Mouse (Mus musculus) erythroblast, embryonic 14.5 days (primary cell): ENCODE results near the gene Dkk3. TPM values are rescaled to one million over a fixed set of nuclear protein-coding genes. Genes with fewer than 3 reads are reported as not detected.

Experiments
- H3K27me3 ChIP-seq: 2 replicates; pipeline ENCODE4 v1.6.1; 2012; ENCODE audit warnings: inconsistent platforms; ENCODE audit not compliant: control insufficient read depth
- H3K36me3 ChIP-seq: 2 replicates; pipeline ENCODE4 v1.6.1; 2012; ENCODE audit warnings: mild to moderate bottlenecking, inconsistent platforms; ENCODE audit not compliant: control insufficient read depth
- H3K4me1 ChIP-seq: 2 replicates; pipeline ENCODE4 v1.6.1; 2012; ENCODE audit warnings: inconsistent platforms; ENCODE audit not compliant: control insufficient read depth
- H3K4me3 ChIP-seq: replicated peaks from 2 replicates; pipeline ENCODE3; 2012; ENCODE audit warnings: moderate library complexity, mild to moderate bottlenecking, inconsistent platforms
- H3K9me3 ChIP-seq: 2 replicates; pipeline ENCODE4 v1.6.1; 2012; ENCODE audit warnings: low read length, inconsistent platforms, mixed read lengths; ENCODE audit not compliant: control insufficient read depth
- GATA1 ChIP-seq: IDR thresholded peaks from 2 replicates; pipeline ENCODE4 v1.6.1; 2012; ENCODE audit warnings: low read length, inconsistent platforms, mixed read lengths
- TAL1 ChIP-seq: IDR thresholded peaks from 3 replicates; pipeline ENCODE4 v1.6.1; 2012; ENCODE audit warnings: low read length, inconsistent platforms, mixed read lengths
- polyA plus RNA-seq: library from polyadenylated mRNA; stranded (reverse); fragments of >175 nt; gene quantifications from 2 replicates; pipeline ENCODE4 v1.2.3, GENCODE M21; 2012

Dkk3 gene
- not detected in 2 replicates for polyA plus RNA-seq

- Histone ChIP-seq H3K27me3 (peaks cover 32% of the 10 kb centered on the region), H3K4me1 (no peaks in the 10 kb centered on the region; the same call in 1 of the 2 replicates), H3K4me3 (no peak within 1 kb of the TSS), H3K36me3 (no peaks in the 10 kb centered on the region), H3K9me3 (no peaks in the 10 kb centered on the region)
- no peak for TF ChIP-seq TAL1
- no peak for TF ChIP-seq GATA1
Measured at GRCm38 (mm10) chr7:112158942-112159341, at the start of gene Dkk3. Dkk3 (minus strand) TSS chr7:112159057.

- no peaks in the 10 kb centered on the region for H3K9me3 ChIP-seq
- H3K4me3 ChIP-seq = no peak overlapping the region
- TF ChIP-seq GATA1 (no peak), TAL1 (no peak)
- H3K36me3 ChIP-seq = no peaks in the 10 kb centered on the region
- H3K27me3 ChIP-seq = no peaks in the 10 kb centered on the region
- H3K4me1 ChIP-seq = no peaks in the 10 kb centered on the region
Measured at GRCm38 (mm10) chr7:112207717-112208116, 48.9 kb upstream of the Dkk3 start.

DNA sequence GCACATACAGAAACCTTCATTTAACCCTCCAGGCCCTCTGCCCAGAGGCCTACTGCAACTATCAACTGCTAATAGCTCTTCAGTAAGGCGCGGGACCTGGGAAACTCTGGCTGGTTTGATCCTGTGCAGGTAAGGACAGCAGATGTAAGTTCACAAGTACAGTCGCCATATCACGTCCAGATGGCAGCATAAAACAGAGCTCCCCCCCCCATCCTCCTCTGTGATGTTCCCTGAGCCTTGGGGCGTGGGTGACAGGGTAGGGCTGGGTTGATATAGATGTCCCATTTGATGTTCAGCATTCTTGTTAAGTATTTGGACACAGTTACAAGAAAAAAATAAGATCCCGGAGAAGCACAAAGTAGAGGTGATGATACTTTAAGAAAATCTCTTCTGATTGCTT, 46.7 kb upstream of the Dkk3 start:
- TF ChIP-seq TAL1 = no peak
- TF ChIP-seq GATA1 = no peak
- Histone ChIP-seq H3K36me3 (no peaks in the 10 kb centered on the region), H3K27me3 (no peaks in the 10 kb centered on the region), H3K4me1 (no peaks in the 10 kb centered on the region), H3K4me3 (no peak overlapping the region), H3K9me3 (no peaks in the 10 kb centered on the region)

DNA sequence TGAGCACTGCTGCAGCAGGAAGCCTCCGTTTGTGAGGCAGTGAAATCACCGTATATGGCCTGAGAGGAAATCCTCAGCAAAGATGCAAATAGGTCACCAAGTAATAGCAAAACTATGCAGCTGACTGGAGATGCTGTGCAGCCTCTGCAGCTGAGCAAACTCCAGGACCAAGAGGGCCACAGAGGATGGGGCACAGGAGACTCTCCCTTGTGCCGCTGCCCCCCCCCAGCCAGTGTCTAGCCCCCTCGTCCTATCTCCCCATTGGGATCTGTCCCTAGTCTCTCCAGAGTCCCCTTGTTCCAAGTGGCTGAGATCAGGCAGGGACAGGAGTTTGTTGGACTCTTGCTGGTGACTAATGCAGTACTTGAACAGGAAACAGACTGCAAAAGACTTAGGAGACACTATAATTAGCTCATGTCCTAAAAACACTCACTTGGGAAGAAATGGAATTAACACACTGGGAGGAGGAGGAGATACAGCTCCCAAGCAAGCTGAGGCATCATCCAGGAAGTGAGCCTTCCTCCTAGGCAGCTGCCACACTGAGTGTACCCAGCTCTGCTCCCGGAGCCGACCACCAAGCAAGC, 45.6 kb upstream of the Dkk3 start:
- Histone ChIP-seq H3K4me1 (no peaks in the 10 kb centered on the region), H3K9me3 (no peaks in the 10 kb centered on the region), H3K4me3 (no peak overlapping the region), H3K36me3 (no peaks in the 10 kb centered on the region), H3K27me3 (no peaks in the 10 kb centered on the region)
- no peak for TF ChIP-seq GATA1
- TF ChIP-seq TAL1 = no peak

DNA sequence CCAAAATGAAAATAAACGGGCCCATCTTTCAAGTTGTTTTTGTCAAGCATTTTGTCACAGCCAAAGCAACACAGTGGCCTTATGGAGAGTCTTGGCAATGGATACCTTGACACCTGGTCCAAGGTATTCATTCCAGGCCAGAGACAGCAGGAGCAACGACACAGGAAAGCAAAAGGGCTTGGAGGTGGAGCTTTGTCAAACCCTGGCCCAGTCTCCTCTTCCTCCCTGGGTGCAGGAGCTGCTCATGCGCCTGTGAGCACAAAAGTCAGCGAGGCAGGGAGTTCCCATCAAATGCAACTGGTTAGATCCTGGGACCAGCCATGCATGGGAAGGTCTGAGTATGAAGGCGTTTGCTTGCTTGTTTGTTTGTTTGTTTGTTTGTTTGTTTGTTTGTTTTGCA, 45.1 kb upstream of the Dkk3 start:
- H3K4me1 ChIP-seq = no peaks in the 10 kb centered on the region
- no peaks in the 10 kb centered on the region for H3K36me3 ChIP-seq
- H3K9me3 ChIP-seq = no peaks in the 10 kb centered on the region
- no peaks in the 10 kb centered on the region for H3K27me3 ChIP-seq
- TF ChIP-seq TAL1 = no peak
- no peak for TF ChIP-seq GATA1
- H3K4me3 ChIP-seq = no peak overlapping the region

DNA sequence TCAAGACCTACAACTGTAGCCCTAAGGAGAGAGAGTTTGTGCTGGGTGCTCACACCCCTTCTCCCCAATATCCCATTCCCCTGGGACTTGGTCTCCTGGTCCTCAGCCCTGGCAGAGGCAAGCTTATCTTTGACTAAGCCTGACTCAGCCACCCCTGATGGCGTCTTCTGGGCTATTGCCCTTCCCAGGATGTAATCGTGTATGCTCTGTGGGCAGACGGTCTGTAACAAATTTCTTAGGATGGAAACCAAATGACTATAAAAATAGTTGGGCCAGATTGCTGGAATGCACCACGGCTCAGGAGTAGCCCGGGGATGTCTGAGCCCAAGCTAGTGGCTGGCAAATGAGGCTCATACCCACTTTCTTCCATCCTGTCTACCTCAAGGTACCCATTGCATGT, 44.0 kb upstream of the Dkk3 start:
- TF ChIP-seq GATA1 (no peak), TAL1 (no peak)
- Histone ChIP-seq H3K36me3 (no peaks in the 10 kb centered on the region), H3K4me3 (no peak overlapping the region), H3K9me3 (no peaks in the 10 kb centered on the region), H3K27me3 (no peaks in the 10 kb centered on the region), H3K4me1 (no peaks in the 10 kb centered on the region)

DNA sequence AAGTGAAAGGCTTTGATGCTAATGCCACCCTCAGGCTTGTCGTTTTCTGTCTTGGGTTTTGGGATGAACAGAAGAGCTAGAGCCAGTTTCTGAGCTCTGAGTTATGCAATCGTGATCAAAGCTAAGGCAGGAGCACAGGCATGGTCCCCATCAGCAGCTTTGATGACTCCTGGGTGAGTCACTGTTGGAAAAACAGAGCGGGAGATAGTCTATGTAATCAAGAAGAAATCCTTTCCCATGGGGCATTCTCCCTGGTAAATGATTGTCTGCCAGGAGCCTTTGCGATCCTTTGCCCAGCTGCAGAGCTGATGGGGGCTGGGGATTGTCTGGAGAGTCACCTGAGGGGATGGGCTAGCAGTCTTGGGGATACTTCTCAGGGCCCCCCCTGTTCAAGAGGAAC, 43.3 kb upstream of the Dkk3 start:
- TF ChIP-seq GATA1 (no peak), TAL1 (no peak)
- no peaks in the 10 kb centered on the region for H3K4me1 ChIP-seq
- H3K4me3 ChIP-seq = no peak overlapping the region
- no peaks in the 10 kb centered on the region for H3K9me3 ChIP-seq
- no peaks in the 10 kb centered on the region for H3K27me3 ChIP-seq
- no peaks in the 10 kb centered on the region for H3K36me3 ChIP-seq

- no peaks in the 10 kb centered on the region for H3K36me3 ChIP-seq
- H3K4me1 ChIP-seq = no peaks in the 10 kb centered on the region
- H3K4me3 ChIP-seq = no peak overlapping the region
- TF ChIP-seq GATA1 = no peak
- TF ChIP-seq TAL1 = no peak
- H3K9me3 ChIP-seq = no peaks in the 10 kb centered on the region
- H3K27me3 ChIP-seq = no peaks in the 10 kb centered on the region
Measured at GRCm38 (mm10) chr7:112200761-112201160, 41.9 kb upstream of the Dkk3 start.

DNA sequence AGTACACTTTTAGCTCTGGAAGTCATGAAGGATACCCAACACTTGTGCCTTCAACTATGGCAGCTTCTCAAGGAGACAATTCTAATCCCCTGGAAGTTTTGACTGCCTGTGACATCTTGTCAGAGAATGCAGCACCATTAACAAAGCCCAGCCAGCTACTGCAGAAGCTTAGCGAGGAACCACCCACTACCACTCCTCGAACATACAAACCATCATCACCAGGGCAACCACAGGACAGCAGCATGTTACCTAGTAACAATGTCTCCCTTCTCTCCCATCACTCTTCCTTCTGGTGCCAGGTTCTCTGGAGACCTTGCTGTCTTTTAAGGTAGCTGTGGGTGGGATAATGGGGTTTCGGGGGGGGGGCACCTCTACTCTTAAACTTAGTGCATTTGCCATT, 40.5 kb upstream of the Dkk3 start:
- H3K36me3 ChIP-seq = no peaks in the 10 kb centered on the region
- no peaks in the 10 kb centered on the region for H3K27me3 ChIP-seq
- no peaks in the 10 kb centered on the region for H3K4me1 ChIP-seq
- no peak overlapping the region for H3K4me3 ChIP-seq
- no peaks in the 10 kb centered on the region for H3K9me3 ChIP-seq
- no peak for TF ChIP-seq TAL1
- TF ChIP-seq GATA1 = no peak

DNA sequence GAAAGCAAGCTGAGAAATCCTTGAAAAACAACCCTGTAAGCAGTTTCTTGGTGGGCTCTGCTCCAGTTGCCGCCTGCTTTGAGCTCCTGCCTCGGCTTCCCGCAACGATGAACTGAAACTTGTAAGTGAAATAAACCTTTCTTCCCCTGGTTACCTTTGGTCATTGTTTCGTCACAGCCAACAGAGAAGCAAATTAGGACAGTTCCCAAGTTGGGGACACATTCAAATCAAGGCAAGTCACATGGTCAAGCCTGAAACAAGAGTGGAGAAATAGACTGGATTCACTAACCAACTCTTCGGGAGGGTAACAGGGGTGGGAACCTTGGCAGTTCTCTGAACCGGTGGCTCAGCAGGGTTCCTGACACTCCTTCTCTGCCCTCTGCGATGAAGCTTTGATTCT, 38.6 kb upstream of the Dkk3 start:
- TF ChIP-seq TAL1 (no peak), GATA1 (no peak)
- H3K36me3 ChIP-seq = no peaks in the 10 kb centered on the region
- H3K4me3 ChIP-seq = no peak overlapping the region
- no peaks in the 10 kb centered on the region for H3K4me1 ChIP-seq
- no peaks in the 10 kb centered on the region for H3K9me3 ChIP-seq
- no peaks in the 10 kb centered on the region for H3K27me3 ChIP-seq
